Mouse (Mus musculus): Measurements from ENCODE around the gene Nek1. TPM values are rescaled to one million over a fixed set of nuclear protein-coding genes. Genes with fewer than 3 reads are reported as not detected.

The Nek1 gene
- polyA plus RNA-seq (2012; rRNA removed) = 9.1 and 9.4 TPM in 2 replicates

DNA sequence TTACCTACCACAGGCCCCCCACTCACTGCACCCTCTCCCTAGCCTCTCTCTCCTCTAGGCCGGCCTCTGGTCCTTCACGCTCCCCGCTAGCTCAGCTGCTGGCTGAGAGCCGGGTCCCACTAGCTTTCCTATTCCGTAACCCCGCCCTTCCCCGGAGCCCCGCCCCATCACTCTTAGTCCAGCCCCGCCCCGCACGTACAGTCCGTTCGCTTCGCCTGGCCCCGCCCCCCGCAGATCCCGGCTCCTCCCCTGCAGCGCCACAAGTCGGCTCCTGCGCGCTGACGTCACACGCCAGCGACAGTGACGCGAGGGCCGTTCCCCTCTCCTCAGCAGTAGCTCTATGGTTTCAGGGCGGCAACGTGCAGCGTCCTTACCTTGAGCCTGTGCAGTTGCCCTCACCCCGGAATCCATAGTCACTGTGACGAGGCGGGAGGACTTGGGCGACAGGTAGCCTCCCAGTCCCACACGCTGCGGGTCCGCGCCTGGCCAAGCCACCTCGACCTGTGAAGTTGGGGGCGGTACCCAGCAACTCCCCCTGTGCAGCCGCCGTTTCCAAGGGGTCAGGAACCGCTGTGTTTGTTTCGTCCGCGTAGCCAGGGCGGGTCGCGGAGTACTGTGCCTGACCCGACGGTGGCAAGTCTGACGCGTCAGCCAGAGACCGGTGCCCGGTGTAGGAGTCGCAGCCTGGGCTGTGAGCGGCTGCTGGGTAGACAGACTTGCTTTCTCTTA lies at the start of gene Nek1:
Nek1 (plus strand) TSS at position 286 of the 729 bp plus-strand sequence.
- TF ChIP-seq POLR2A (IDR thresholded peaks at IDR 0.05; ENCODE audit: borderline replicate concordance, extremely low read depth, low read depth, low read length) (peak; percentile 88; the same call in 1 of the 2 replicates), CTCF (IDR thresholded peaks at IDR 0.05; ENCODE audit: insufficient read depth, low read length) (no peak)
- peak; percentile 98 for DNase-seq
- 1% methylated on average over 57 of the region's 57 CpGs for WGBS
- Histone ChIP-seq H3K4me1 (ENCODE audit: control insufficient read depth, insufficient read depth, low read length) (no peaks in the 10 kb centered on the region), H3K4me3 (replicated peaks; ENCODE audit: extremely low read depth, low read depth, low read length) (peak within 1 kb of the TSS; percentile 94)

DNA sequence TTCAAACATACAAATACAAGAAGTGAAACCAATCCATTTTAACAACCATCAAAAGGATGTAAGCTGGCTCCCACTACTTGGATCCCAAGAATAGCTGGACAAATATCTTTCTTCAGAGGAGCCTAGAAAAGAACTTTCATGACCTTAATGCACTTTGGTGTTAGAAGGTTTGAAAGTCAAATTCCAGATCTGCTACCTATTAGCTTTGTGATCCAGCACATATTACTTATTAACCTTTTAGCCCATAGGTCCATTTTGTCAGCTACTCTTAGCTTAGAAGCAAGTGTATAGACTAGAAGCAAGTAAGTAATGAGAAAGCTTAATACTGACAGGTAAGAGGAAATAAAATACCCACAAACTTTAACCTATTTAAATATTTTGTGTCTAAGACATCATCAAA lies 45.5 kb upstream of the Nek1 start:
- Histone ChIP-seq H3K4me3 (replicated peaks; ENCODE audit: extremely low read depth, low read depth, low read length) (no peak overlapping the region), H3K4me1 (ENCODE audit: control insufficient read depth, insufficient read depth, low read length) (no peaks in the 10 kb centered on the region)
- TF ChIP-seq POLR2A (IDR thresholded peaks at IDR 0.05; ENCODE audit: borderline replicate concordance, extremely low read depth, low read depth, low read length) = no peak
- TF ChIP-seq CTCF (IDR thresholded peaks at IDR 0.05; ENCODE audit: insufficient read depth, low read length) = no peak
- no peak for DNase-seq

DNA sequence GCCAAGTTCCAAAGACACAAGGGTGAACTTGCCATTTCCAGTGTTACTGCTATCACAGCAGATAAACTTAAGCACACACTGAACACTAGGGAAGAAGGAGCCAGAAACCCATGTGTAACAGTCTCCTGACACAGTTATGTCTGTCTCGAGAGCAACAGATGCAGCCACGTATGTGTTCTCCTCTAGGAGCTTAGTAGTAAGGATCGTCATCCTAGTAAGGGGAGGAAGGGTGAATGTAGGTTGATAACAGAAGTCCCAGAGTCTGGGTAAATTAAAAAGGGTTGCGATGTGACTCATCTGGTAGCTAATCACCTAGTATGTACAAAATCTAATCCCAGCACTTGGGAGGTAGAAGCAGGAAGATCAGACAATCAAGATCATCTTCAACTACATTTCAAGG lies 43.1 kb upstream of the Nek1 start:
- WGBS = 78% methylated on average over 4 of the region's 4 CpGs
- TF ChIP-seq CTCF (IDR thresholded peaks at IDR 0.05; ENCODE audit: insufficient read depth, low read length) (no peak), POLR2A (IDR thresholded peaks at IDR 0.05; ENCODE audit: borderline replicate concordance, extremely low read depth, low read depth, low read length) (no peak)
- H3K4me3 ChIP-seq (replicated peaks; ENCODE audit: extremely low read depth, low read depth, low read length) = no peak overlapping the region
- H3K4me1 ChIP-seq (ENCODE audit: control insufficient read depth, insufficient read depth, low read length) = no peaks in the 10 kb centered on the region; the same call in 1 of the 2 replicates
- DNase-seq = no peak

DNA sequence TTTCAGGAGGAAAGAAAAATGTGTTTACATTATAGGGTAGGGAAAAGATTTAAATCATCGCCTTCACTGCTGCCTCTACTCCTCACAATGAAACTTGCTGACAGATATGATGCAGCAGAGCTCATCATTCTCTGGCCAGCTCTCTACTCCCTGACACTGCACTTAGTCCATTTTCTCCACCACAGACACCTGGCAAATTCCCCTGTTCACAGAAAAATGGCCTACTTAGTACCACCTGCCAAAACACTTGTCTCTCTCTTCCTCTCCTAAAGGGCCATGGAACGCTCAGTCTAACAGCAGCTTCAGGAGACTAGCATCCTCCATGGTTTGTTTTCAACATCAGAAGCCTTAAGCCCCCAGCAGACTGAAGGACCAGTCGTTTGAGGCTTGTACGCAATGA lies 41.7 kb upstream of the Nek1 start:
- 66% methylated on average over 4 of the region's 4 CpGs for WGBS

DNA sequence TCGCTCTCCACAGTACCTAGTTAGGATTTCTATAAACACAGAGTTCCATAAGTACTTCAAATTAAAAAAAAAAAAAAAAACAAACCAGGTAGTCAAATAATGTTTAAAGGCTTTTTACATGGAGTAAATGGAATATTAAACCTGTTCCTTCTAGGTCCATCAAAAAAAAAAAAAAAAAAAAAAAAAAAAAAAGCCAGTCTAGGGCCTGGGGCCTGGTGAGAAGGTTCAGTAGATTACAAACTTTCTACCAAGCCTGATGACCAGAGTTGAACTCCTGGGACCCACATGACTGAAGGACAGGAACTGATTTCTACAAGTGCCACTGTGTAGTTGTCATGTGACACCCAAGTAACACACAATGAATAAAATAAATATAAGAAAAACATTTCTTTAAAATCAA lies 41.2 kb upstream of the Nek1 start:
- no peak overlapping the region for H3K4me3 ChIP-seq (replicated peaks; ENCODE audit: extremely low read depth, low read depth, low read length)
- 98% methylated on average over 1 of the region's 1 CpGs for WGBS
- TF ChIP-seq POLR2A (IDR thresholded peaks at IDR 0.05; ENCODE audit: borderline replicate concordance, extremely low read depth, low read depth, low read length) (no peak), CTCF (IDR thresholded peaks at IDR 0.05; ENCODE audit: insufficient read depth, low read length) (no peak)
- no peak for DNase-seq
- H3K4me1 ChIP-seq (ENCODE audit: control insufficient read depth, insufficient read depth, low read length) = no peaks in the 10 kb centered on the region; the same call in 1 of the 2 replicates

More for the DNA sequence above, 41.7 kb upstream of the Nek1 start:
- Histone ChIP-seq H3K4me1 (ENCODE audit: control insufficient read depth, insufficient read depth, low read length) (no peaks in the 10 kb centered on the region; the same call in 1 of the 2 replicates), H3K4me3 (replicated peaks; ENCODE audit: extremely low read depth, low read depth, low read length) (no peak overlapping the region)
- no peak for DNase-seq
- no peak for TF ChIP-seq CTCF (IDR thresholded peaks at IDR 0.05; ENCODE audit: insufficient read depth, low read length)
- TF ChIP-seq POLR2A (IDR thresholded peaks at IDR 0.05; ENCODE audit: borderline replicate concordance, extremely low read depth, low read depth, low read length) = no peak

DNA sequence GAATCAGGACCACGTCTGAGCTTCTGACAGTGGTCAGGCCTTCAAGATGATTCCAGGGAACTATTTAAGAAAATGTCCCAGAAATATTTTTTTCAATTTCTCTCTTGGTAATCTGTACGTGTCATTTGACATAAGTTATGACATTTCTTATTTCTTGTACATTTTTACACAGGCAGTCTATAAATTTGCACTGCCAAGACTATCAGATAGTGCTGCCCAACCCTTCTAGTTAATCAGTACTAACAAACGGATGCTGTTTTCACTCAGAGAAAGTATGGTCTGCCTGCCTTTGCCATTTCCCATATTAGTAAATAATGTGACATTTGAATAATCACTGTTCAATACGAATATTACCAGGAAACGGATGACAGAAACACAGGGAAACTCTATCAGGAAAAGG lies 40.2 kb upstream of the Nek1 start:
- DNase-seq = no peak
- H3K4me3 ChIP-seq (replicated peaks; ENCODE audit: extremely low read depth, low read depth, low read length) = no peak overlapping the region
- WGBS = 63% methylated on average over 5 of the region's 5 CpGs
- no peaks in the 10 kb centered on the region; the same call in 1 of the 2 replicates for H3K4me1 ChIP-seq (ENCODE audit: control insufficient read depth, insufficient read depth, low read length)
- TF ChIP-seq POLR2A (IDR thresholded peaks at IDR 0.05; ENCODE audit: borderline replicate concordance, extremely low read depth, low read depth, low read length) (no peak), CTCF (IDR thresholded peaks at IDR 0.05; ENCODE audit: insufficient read depth, low read length) (no peak)

DNA sequence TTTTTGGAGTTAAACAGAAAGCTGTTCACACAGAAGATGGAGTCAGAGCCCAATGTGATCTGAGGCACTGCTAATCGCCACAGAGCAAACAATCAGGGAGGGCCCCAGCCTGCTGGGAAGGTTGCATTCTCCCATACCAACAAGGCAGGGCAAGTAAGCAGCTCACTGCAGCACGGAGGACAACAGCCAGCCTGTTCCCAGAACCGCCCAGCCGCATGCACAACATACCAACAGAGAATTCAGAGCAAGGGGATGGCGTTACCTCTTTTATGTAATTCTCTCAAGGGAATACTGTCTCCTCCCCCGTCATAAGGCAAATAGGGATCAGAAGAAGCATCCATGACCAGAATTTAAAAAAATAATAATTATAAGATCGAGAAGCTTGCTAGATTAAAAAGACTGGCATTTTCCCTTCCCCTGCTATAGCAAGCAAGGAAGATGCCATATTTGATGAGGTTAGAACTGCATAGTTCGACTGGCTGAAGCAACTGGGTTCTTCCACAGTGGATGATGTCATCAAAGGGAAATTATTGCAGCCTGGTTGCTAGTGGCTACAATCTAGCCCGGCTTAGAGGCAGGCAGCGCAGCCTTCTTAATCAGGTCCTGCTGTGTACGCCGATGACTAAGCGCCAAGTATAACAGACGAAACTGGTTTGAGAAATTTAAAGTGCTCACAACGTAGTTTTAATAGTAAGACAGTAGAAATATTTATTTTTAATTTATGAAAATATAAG lies 38.5 kb upstream of the Nek1 start:
- no peaks in the 10 kb centered on the region; the same call in 1 of the 2 replicates for H3K4me1 ChIP-seq (ENCODE audit: control insufficient read depth, insufficient read depth, low read length)
- H3K4me3 ChIP-seq (replicated peaks; ENCODE audit: extremely low read depth, low read depth, low read length) = peak overlapping the region; percentile 49
- WGBS = 18% methylated on average over 15 of the region's 15 CpGs
- TF ChIP-seq CTCF (IDR thresholded peaks at IDR 0.05; ENCODE audit: insufficient read depth, low read length) = no peak
- TF ChIP-seq POLR2A (IDR thresholded peaks at IDR 0.05; ENCODE audit: borderline replicate concordance, extremely low read depth, low read depth, low read length) = no peak
- DNase-seq = peak; percentile 34

DNA sequence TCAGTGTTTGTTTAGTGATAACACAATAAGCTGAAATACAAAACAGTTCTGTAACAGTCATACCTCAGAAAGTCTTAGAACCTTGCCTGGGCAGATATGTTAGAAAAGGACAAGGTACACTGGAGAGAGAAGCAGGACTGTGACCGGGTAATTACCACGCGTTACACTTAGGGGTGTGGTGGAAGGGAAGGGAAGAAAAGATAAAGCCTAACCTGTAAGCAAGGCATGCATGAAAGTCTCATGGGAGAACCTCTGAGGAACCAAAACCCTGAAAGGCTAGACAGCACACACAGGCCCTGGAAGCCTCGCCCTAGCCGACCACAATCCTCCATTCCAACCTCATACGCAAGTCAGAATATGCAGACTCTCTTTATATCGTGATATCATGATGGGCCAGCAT lies 36.1 kb upstream of the Nek1 start:
- no peak for TF ChIP-seq POLR2A (IDR thresholded peaks at IDR 0.05; ENCODE audit: borderline replicate concordance, extremely low read depth, low read depth, low read length)
- no peak for TF ChIP-seq CTCF (IDR thresholded peaks at IDR 0.05; ENCODE audit: insufficient read depth, low read length)
- H3K4me3 ChIP-seq (replicated peaks; ENCODE audit: extremely low read depth, low read depth, low read length) = no peak overlapping the region
- DNase-seq = no peak
- WGBS = 81% methylated on average over 7 of the region's 7 CpGs
- H3K4me1 ChIP-seq (ENCODE audit: control insufficient read depth, insufficient read depth, low read length) = no peaks in the 10 kb centered on the region; the same call in 1 of the 2 replicates

DNA sequence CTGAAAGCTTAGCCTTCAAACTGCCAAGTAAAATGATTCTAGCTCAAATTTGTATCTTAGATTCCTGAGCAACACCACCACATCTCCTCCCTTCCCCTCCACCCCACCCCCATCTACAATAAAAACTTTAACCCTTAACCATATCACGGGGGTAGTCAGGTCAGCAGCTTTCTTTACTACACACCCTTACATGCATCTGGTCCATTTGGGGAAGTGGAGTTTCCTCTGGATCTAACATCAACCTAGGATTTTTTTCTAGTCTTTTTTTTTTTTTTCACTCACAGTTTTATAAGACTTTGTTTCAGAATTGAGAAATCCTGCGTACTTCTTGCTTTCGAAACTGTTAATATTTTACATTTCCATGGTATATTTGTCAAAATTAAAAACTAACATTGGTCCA lies 30.2 kb upstream of the Nek1 start:
- no peak for TF ChIP-seq CTCF (IDR thresholded peaks at IDR 0.05; ENCODE audit: insufficient read depth, low read length)
- no peak for TF ChIP-seq POLR2A (IDR thresholded peaks at IDR 0.05; ENCODE audit: borderline replicate concordance, extremely low read depth, low read depth, low read length)
- no peak overlapping the region for H3K4me3 ChIP-seq (replicated peaks; ENCODE audit: extremely low read depth, low read depth, low read length)
- H3K4me1 ChIP-seq (ENCODE audit: control insufficient read depth, insufficient read depth, low read length) = no peaks in the 10 kb centered on the region
- 76% methylated on average over 3 of the region's 3 CpGs for WGBS
- no peak for DNase-seq

Data from lung, adult 2 months (tissue).